Mouse (Mus musculus): Measurements from ENCODE around the gene Klhl35. TPM values are rescaled to one million over a fixed set of nuclear protein-coding genes. Genes with fewer than 3 reads are reported as not detected.
"Not testable (repeated sequence)": the region's sequence is repeated elsewhere in the genome, so short reads cannot be mapped to it uniquely, and the experiment has no call there.

Gene Klhl35
- total RNA-seq, 1 experiment from 2014 or later = not detected

DNA sequence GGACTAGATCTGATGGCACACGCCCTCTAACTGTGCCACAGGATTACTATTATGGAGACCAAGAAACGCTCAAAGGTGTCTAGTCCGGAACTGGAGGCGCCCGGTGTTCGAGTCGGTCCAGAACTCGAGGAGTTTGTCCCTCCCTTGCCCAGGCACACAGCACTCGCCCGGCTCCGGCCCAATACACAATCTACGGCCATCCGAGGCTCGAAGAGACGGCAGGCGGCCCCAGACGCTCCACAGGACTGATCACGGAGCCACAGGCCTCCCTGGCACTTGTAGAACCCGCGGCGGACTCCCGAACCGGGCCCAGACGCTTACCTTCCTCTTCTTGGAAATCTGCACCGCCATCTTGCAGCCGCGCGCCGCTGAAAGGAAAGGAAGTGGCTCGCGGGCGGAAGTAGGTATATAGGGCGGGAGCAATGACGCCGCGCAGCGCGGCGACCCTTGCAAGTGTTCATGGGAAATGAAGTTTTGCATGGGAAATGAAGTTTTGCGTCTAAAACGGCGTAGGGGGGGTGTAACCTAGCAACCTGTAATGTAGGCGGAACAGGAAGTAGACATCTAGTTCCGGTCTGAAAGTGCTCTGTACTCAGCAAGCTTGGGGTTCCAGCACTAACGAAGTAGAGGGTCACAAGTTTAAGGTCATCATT, 17.6 kb downstream of the Klhl35 start, which contains the start of gene Rps3:
TSS of gene Rps3 (minus strand) at position 468 of the 653 bp plus-strand sequence.
- peak; percentile 97 for ATAC-seq (ENCODE audit: extremely low read depth, insufficient number of reproducible peaks, low FRiP score, poor library complexity, severe bottlenecking)

DNA sequence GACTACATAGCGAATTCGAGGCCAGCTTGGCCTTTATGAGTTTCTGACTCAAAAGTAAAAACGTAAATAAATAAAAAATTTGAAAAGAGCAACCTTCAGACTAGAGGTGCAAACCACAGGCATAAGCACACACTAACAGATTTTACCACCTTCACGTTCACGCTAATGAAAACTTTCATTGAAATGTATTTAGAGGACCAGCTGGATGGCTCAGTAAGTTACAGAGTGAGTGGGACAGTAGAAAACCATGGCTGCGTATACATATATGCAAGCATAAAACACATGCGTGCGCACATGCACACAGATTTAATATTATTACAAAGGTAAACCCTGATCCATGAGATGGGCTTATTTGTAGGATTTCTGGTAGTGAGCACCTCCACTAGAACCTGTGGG, 18.1 kb downstream of the Klhl35 start:
- no peak for ATAC-seq (ENCODE audit: extremely low read depth, insufficient number of reproducible peaks, low FRiP score, poor library complexity, severe bottlenecking)

DNA sequence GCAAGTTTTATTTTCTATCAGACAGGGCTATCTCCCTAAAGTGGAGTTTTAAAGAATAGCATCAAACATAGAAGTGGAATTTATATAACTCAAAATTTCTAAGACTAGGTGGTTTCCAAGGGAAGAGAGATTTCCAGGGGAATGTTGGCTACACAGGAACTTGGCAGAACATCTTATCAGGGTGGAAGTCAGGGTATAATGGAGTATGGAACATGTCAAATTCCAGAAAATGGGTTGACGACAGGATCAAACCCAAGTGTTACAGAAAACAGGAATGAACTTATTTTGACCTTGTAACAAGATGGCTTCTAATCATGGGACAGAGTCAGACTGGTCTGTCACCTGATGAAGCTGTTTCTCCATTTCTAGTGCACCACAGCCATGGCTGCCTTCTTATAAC, 18.9 kb downstream of the Klhl35 start:
- ATAC-seq (ENCODE audit: extremely low read depth, insufficient number of reproducible peaks, low FRiP score, poor library complexity, severe bottlenecking) = no peak

DNA sequence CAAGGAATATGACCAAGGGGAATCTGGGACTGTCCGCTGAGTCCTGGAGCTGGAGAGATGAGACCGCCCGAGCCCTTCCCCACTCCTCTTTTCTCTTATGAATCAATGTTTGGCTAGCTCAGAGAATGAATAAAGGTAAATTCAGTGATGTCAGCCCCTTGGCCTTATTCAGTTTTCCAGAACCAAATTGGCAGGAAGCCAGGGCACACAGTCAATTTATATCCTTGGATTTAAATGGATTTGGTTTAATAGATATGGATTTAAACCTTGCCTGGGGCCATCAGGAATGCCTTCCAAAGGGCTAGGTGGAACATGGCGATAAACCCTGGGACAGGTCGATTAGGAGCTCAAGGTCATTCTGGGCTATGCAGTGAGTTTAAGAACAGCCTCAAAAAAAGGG, 23.9 kb downstream of the Klhl35 start:
- no peak for ATAC-seq (ENCODE audit: extremely low read depth, insufficient number of reproducible peaks, low FRiP score, poor library complexity, severe bottlenecking)

DNA sequence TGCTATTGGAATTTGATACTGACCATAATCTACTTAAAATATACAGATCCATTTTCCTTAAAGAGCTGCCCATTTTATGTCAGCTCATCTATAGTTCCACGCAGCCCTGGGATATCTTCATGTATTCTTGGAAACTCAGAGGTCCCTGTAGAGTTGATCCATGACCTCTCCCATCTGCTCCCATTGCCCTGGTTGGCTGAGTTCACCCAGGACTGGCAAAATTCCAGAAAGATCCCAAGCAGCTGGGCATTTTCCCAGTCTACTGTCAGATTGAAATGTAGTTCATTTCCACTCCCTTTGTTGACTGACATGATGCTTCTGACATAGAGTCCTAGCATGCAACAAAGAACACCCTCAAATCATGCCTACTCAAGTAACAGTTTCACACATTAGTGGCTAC, 33.3 kb downstream of the Klhl35 start:
- no peak for ATAC-seq (ENCODE audit: extremely low read depth, insufficient number of reproducible peaks, low FRiP score, poor library complexity, severe bottlenecking)

DNA sequence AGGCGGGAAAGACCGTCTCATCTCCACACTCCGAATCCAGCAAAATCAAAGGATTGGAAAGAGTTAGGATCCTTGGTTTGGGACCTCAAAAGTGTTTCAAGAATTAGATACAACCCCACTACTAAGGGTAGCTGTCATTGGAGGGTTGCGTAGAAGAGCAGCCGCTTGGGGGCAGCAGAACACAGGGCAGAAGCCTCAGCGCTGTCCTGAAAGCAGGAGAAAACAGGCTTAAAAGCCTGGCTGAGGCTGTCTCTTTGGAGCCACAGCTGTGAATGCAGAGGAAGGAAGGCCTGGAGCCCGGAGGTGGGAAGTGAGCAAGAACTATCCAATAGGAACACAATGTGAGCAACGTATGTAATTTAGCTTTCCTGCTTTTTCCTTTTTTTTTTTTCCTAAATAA, 34.4 kb downstream of the Klhl35 start:
- ATAC-seq (ENCODE audit: extremely low read depth, insufficient number of reproducible peaks, low FRiP score, poor library complexity, severe bottlenecking) = peak; percentile 88

DNA sequence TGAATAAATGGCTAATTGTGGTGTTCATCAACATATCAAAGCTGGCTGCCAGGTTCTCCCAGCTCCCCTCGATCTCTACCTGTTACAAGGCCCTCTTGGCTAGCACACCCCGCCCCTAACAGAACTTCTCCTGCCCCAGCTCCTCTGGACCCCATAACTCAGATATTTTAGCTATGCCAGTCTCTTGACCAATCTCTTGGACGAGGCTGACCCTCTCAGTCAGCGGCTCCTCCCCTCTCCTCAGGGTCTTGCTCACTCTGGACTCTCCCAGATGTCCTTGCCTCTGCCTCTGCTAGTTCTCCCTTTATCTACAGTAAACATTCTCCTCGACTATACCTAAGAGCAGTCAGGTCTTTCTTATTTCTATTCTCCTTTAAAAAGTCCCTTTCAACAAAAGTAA, 34.9 kb downstream of the Klhl35 start:
- no peak for ATAC-seq (ENCODE audit: extremely low read depth, insufficient number of reproducible peaks, low FRiP score, poor library complexity, severe bottlenecking)

DNA sequence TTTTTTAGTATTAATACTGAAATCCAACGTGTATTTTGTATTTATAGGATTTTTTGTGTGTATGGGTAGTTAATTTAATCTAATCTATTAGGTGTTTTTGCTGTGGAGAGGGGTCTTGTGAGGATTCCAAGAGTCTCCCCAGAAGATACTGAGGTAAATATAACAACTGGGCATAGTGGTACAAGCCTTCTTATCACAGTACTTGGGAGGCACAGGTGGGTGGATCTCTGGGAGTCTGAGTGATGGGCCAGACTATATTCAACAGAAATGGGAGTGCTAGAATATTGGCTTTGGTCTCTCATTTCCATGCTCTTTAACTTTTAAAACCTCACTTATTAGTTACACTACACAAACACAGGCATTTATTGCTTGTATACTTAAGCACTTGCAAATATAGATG, 35.3 kb downstream of the Klhl35 start:
- ATAC-seq (ENCODE audit: extremely low read depth, insufficient number of reproducible peaks, low FRiP score, poor library complexity, severe bottlenecking) = no peak

DNA sequence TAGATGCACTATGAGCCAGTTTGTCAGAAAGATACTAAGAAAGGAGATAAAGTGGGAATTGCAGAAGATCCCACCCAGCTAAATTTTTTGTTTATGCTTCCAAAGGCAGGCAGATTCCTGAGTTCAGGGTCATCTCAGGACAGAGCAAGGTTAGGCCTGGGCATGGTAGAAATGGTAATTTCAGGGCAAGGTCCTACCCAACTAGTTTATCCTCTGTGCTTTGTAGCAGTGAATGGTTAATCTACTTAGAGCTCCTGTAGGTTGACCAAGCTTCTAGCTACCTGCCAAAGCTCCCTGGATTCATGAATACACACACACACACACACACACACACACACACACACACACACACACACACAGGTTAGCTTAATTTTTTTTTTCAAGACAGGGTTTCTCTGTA, 38.8 kb downstream of the Klhl35 start:
- no peak for ATAC-seq (ENCODE audit: extremely low read depth, insufficient number of reproducible peaks, low FRiP score, poor library complexity, severe bottlenecking)

DNA sequence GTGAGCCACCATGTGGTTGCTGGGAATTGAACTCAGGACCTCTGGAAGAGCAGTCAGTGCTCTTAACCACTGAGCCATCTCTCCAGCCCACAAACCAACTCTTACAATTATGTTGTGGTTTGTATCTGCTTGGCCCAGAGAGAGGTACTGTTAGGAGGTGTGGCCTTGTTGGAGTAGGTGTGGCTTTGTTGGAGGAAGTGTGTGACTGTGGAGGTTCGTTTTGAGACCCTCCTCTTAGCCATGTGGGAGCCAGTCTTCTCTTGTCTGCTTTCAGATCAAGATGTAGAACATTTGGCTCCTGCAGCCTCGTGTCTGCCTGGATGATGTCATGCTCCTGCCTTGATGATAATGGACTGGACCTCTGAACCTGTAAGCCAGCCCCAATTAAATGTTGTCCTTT, 42.4 kb downstream of the Klhl35 start:
- not testable (repeated sequence) for ATAC-seq (ENCODE audit: extremely low read depth, insufficient number of reproducible peaks, low FRiP score, poor library complexity, severe bottlenecking)

DNA sequence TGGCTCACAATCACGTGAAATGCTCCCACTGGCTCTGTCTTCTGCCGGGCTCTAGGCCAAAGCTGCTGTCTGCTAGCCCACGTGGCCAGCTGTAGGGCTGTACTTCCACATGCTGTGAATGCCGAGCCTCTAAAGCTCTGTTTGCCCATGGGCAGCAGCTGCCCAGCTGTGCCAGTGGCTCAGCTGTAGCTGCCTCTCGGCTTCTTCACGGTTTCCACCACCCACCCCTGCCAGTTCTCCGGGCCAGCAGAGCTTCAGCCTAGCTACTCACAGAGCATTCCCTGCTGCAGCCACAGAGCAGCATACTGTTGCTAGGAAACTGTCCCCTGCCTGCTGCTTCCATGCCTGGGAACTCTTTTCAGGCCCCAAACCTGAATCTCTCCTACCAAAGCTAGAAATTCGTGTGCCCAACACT, 44.3 kb downstream of the Klhl35 start:
- ATAC-seq (ENCODE audit: extremely low read depth, insufficient number of reproducible peaks, low FRiP score, poor library complexity, severe bottlenecking) = no peak

DNA sequence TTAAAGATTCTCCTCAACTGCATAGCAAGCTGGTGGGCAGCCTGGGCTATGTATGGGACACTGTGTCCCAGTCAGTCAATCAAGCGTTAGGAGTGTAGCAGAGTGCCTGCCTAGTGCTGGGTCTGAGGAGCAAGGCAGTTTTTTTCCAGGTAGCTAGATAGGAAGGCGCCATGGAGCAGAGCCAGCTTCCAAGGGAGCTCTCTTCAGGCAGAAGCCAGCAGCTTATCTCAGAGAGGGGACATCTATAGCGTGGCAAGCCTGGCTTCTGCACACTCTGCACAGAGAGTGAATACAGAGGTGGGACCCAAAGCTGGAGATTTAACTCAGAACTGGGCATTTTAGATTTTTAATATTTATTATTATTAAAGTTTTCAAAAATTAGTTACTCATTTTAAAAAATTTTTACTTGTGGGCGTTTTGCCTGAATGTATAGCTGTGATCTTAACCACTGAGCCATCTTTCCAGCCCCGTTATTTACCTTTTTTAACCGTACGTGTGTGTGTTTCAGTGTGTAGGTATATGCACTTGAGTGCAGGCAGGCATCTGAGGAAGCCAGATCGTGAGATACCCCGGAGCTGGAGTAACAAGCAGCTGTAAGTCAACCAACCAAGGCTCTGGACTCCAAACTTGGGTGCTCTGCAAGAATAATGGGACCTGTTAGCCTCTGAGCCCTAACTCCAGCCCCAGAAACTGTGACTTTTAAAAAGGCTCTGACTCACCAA, 50.4 kb downstream of the Klhl35 start:
- no peak for ATAC-seq (ENCODE audit: extremely low read depth, insufficient number of reproducible peaks, low FRiP score, poor library complexity, severe bottlenecking)

DNA sequence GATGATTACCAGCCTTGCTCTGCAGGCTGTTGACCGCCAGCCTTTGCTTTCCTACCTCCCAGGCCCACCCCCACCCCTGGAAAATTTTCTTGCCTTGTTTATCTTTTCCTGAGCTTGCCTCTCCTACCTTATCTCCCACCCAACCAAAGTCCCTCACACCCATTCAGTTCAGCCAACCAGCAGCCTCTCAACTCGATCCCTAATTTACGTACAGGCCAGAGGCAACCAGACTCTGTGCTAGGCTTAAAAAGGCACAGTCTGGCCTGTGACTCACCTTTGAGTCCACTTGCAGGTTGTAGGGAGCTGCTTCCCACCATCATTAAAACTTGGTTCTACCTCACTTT, 51.0 kb downstream of the Klhl35 start:
- no peak for ATAC-seq (ENCODE audit: extremely low read depth, insufficient number of reproducible peaks, low FRiP score, poor library complexity, severe bottlenecking)

DNA sequence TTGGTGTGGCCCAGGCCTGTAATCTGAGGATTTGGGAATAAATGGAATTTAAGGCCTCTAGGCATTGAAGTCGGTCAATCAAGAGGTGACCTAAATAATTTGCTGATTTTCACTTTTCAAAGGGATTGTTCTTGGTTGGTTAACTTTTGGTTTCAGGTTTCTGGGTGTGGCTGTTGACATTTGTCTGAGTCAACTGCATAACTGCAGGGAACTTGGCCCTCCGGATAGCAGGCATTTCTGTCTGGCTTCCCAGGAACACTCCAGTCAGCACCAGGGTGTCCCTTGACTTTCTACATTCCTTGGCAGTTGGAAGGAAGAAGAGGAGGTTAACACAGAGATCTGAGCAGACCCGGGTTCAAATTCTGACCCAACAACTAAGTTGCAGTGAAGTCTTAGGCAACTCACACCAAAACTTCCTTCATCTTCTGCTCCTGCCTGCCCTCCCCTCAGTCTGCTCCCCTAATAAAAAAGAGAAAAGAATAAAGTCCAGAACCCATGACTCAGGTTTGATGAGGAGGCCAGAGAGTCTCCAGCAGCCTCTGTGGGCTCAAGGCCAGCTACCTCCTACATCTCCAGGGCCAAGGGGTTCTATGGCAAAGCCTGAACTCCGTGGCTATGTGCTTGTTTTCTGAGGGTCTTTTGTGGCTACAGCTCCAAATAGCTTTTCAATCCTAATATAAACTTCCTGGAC, 53.3 kb downstream of the Klhl35 start:
- no peak for ATAC-seq (ENCODE audit: extremely low read depth, insufficient number of reproducible peaks, low FRiP score, poor library complexity, severe bottlenecking)

DNA sequence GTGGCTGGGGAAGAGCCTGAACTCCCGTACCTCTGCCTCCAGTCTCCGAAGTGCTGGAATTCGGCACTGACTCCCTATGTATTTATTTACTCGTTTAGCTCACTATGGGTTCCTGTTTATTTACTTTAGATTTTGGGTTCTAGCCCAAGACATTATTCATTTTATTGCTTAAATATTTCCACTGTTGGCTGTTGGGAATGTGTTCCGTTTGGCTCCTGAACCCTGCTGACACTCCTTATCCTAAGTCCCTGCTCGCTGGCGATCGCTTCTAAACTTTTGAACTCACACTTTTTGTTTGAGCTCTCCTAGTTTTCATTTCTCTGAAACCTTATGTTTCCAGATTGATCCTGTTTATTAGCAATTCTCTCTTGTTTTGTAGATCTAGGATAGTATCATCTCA, 57.3 kb downstream of the Klhl35 start:
- no peak for ATAC-seq (ENCODE audit: extremely low read depth, insufficient number of reproducible peaks, low FRiP score, poor library complexity, severe bottlenecking)

Other genes with a start within 250 kb of the Klhl35 start
- gene Mogat2, start 227.4 kb upstream of the Klhl35 start, total RNA-seq (2017) = not detected in 2 replicates
- 0.37 and 0.93 TPM in 2 replicates for gene Map6, start 198.6 kb upstream of the Klhl35 start, total RNA-seq (2017)
- gene Serpinh1, start 112.8 kb upstream of the Klhl35 start, total RNA-seq (2017) = 0.58 TPM in 1 of 2 replicates, not detected in the other
- 0.35 and 1.7 TPM in 2 replicates for gene Gdpd5, start 84.6 kb upstream of the Klhl35 start, total RNA-seq (2017)
- 1,085 and 1,169 TPM in 2 replicates for gene Rps3, start 17.7 kb downstream of the Klhl35 start, total RNA-seq (2017)
- 81.8 and 95.2 TPM in 2 replicates for gene Arrb1, start 69.5 kb downstream of the Klhl35 start, total RNA-seq (2017)
- not detected in 2 replicates for gene Tpbgl, start 161.1 kb downstream of the Klhl35 start, total RNA-seq (2017)
- not detected in 2 replicates for gene Slco2b1, start 245.3 kb downstream of the Klhl35 start, total RNA-seq (2017)